Mouse (Mus musculus): ENCODE measurements around the gene Vcl. TPM values are rescaled to one million over a fixed set of nuclear protein-coding genes. Genes with fewer than 3 reads are reported as not detected.

The Vcl gene
- total and polyA plus RNA-seq, 3 experiments, result 2.1 to 4.6 (median 4.5) TPM

GRCm38 (mm10) chr14:21078511-21078910, 149.3 kb downstream of the Vcl start:
- no peak overlapping the region for H3K4me3 ChIP-seq (replicated peaks in 1 of 3; ENCODE audit: low read depth in 2 of 3, low read length in 2 of 3, poor library complexity in 1 of 3)

GRCm38 (mm10) chr14:21082823-21083222, 153.6 kb downstream of the Vcl start:
- Histone ChIP-seq H3K36me3 (replicated peaks in 1 of 2; ENCODE audit: control insufficient read depth in 1 of 2, insufficient read depth in 1 of 2, low read length in 1 of 2) (peaks cover 0 to 3% of the 10 kb centered on the region in 2 experiments), H3K4me1 (ENCODE audit: control insufficient read depth in 1 of 2, insufficient read depth in 2 of 2) (peaks cover 0 to 15% of the 10 kb centered on the region in 2 experiments; a peak in 2 of 4 replicates), H3K27ac (ENCODE audit: insufficient read depth, low read depth) (no peak overlapping the region), H3K9me3 (replicated peaks; ENCODE audit: low read length) (no peaks in the 10 kb centered on the region), H3K79me2 (replicated peaks; ENCODE audit: control insufficient read depth, extremely low read depth, insufficient read depth, poor library complexity, severe bottlenecking) (no peaks in the 10 kb centered on the region), H3K9ac (ENCODE audit: insufficient read depth, low read depth) (no peak overlapping the region), H3K27me3 (replicated peaks) (no peaks in the 10 kb centered on the region), H3K4me3 (replicated peaks in 1 of 3; ENCODE audit: low read depth in 2 of 3, low read length in 2 of 3, poor library complexity in 1 of 3) (no peak overlapping the region), H3K4me2 (ENCODE audit: insufficient read depth, low read depth, poor library complexity, severe bottlenecking) (no peak overlapping the region)
- dilution Hi-C loops (cut with MboI; ENCODE audit: extremely low pct_ligation_motif_present, extremely low pct_unique_long_range_greater_than_20kb, low sequenced_read_pairs), result no loop called here
- in situ Hi-C loops (cut with MboI; ENCODE audit: low pct_ligation_motif_present, low pct_unique_long_range_greater_than_20kb, low sequenced_read_pairs), result no loop called here
- TF ChIP-seq BHLHE40 (IDR thresholded peaks at IDR 0.05; ENCODE audit: low read depth, low read length), result no peak
- no peak for TF ChIP-seq ZMIZ1 (IDR thresholded peaks at IDR 0.05; ENCODE audit: low read depth, low read length)
- no peak for TF ChIP-seq UBTF (IDR thresholded peaks at IDR 0.05; ENCODE audit: low read depth, low read length)
- TF ChIP-seq ELF1 (IDR thresholded peaks at IDR 0.05; ENCODE audit: low read depth, low read length), result no peak
- no peak for TF ChIP-seq CTCF (conservative IDR thresholded peaks at IDR 0.05 in 1 of 2, IDR thresholded peaks at IDR 0.05 in 1 of 2; ENCODE audit: low read depth in 2 of 2, low read length in 2 of 2)
- TF ChIP-seq MAZ (IDR thresholded peaks at IDR 0.05; ENCODE audit: low read depth, low read length), result no peak
- TF ChIP-seq RCOR1 (conservative IDR thresholded peaks at IDR 0.05; ENCODE audit: low read depth, low read length), result no peak
- no peak for TF ChIP-seq ZC3H11A (IDR thresholded peaks at IDR 0.05; ENCODE audit: low read depth, low read length)
- no peak for TF ChIP-seq KAT2A (IDR thresholded peaks at IDR 0.05; ENCODE audit: insufficient replicate concordance, low read length)
- TF ChIP-seq NRF1 (IDR thresholded peaks at IDR 0.05; ENCODE audit: low read depth, low read length), result no peak
- no peak for TF ChIP-seq TCF12 (IDR thresholded peaks at IDR 0.05; ENCODE audit: low read depth, low read length)
- no peak for TF ChIP-seq CHD1 (IDR thresholded peaks at IDR 0.05; ENCODE audit: low read depth, low read length)
- no peak for TF ChIP-seq GABPA (IDR thresholded peaks at IDR 0.05; ENCODE audit: insufficient replicate concordance, low read depth, low read length)
- TF ChIP-seq MAFK (IDR thresholded peaks at IDR 0.05; ENCODE audit: insufficient replicate concordance, low read length), result no peak
- no peak for TF ChIP-seq MXI1 (IDR thresholded peaks at IDR 0.05; ENCODE audit: low read depth, low read length)
- no peak for TF ChIP-seq JUN (IDR thresholded peaks at IDR 0.05; ENCODE audit: insufficient read depth, low read depth, low read length)
- no peak for TF ChIP-seq POLR2AphosphoS2 (IDR thresholded peaks at IDR 0.05; ENCODE audit: low read depth, low read length)
- TF ChIP-seq ZKSCAN1 (IDR thresholded peaks at IDR 0.05; ENCODE audit: borderline replicate concordance, low read depth, low read length), result no peak
- no peak for TF ChIP-seq JUND (conservative IDR thresholded peaks at IDR 0.05; ENCODE audit: low read depth, low read length)
- TF ChIP-seq MEF2A (IDR thresholded peaks at IDR 0.05; ENCODE audit: borderline replicate concordance, low read depth, low read length), result no peak
- no peak for DNase-seq (ENCODE audit: extremely low read depth)

More at GRCm38 (mm10) chr14:21078511-21078910, 149.3 kb downstream of the Vcl start:
- dilution Hi-C loops (cut with MboI; ENCODE audit: extremely low pct_ligation_motif_present, extremely low pct_unique_long_range_greater_than_20kb, low sequenced_read_pairs) (no loop called here), in situ Hi-C loops (cut with MboI; ENCODE audit: low pct_ligation_motif_present, low pct_unique_long_range_greater_than_20kb, low sequenced_read_pairs) (no loop called here)
- DNase-seq (ENCODE audit: extremely low read depth), result no peak
- H3K79me2 ChIP-seq (replicated peaks; ENCODE audit: control insufficient read depth, extremely low read depth, insufficient read depth, poor library complexity, severe bottlenecking), result no peaks in the 10 kb centered on the region
- H3K27ac ChIP-seq (ENCODE audit: insufficient read depth, low read depth), result no peak overlapping the region
- TF ChIP-seq BHLHE40 (IDR thresholded peaks at IDR 0.05; ENCODE audit: low read depth, low read length) (no peak), GABPA (IDR thresholded peaks at IDR 0.05; ENCODE audit: insufficient replicate concordance, low read depth, low read length) (no peak), NELFE (IDR thresholded peaks at IDR 0.05; ENCODE audit: low read depth, low read length) (no peak), MYC (IDR thresholded peaks at IDR 0.05; ENCODE audit: low read depth, low read length) (no peak), UBTF (IDR thresholded peaks at IDR 0.05; ENCODE audit: low read depth, low read length) (no peak), JUN (IDR thresholded peaks at IDR 0.05; ENCODE audit: insufficient read depth, low read depth, low read length) (no peak), EP300 (IDR thresholded peaks at IDR 0.05; ENCODE audit: low read length) (no peak), ELF1 (IDR thresholded peaks at IDR 0.05; ENCODE audit: low read depth, low read length) (no peak)
- no peak overlapping the region for H3K4me2 ChIP-seq (ENCODE audit: insufficient read depth, low read depth, poor library complexity, severe bottlenecking)
- no peak overlapping the region for H3K9ac ChIP-seq (ENCODE audit: insufficient read depth, low read depth)
- peaks cover 0 to 3% of the 10 kb centered on the region in 2 experiments for H3K36me3 ChIP-seq (replicated peaks in 1 of 2; ENCODE audit: control insufficient read depth in 1 of 2, insufficient read depth in 1 of 2, low read length in 1 of 2)
- H3K9me3 ChIP-seq (replicated peaks; ENCODE audit: low read length), result no peaks in the 10 kb centered on the region
- H3K27me3 ChIP-seq (replicated peaks), result no peaks in the 10 kb centered on the region
- peaks cover 2 to 28% of the 10 kb centered on the region in 2 experiments; a peak in 2 of 4 replicates for H3K4me1 ChIP-seq (ENCODE audit: control insufficient read depth in 1 of 2, insufficient read depth in 2 of 2)

Data from CH12.LX (cell line).